Mouse (Mus musculus) left cerebral cortex, postnatal 10 days (tissue): ENCODE results near the gene Ncaph. TPM values are rescaled to one million over a fixed set of nuclear protein-coding genes. Genes with fewer than 3 reads are reported as not detected.
A peak's percentile ranks its signal among the peaks of the same experiment; 100 is the strongest.
"Not testable (repeated sequence)": the region's sequence is repeated elsewhere in the genome, so short reads cannot be mapped to it uniquely, and the experiment has no call there.

ENCODE experiments used
- DNase-seq, 2 experiments: peaks; one replicate each; pipeline ENCODE4 v3.0.0; 2021 to 2022; ENCODE audit warnings: low spot score in 2 of 2, mixed read lengths in 1 of 2; ENCODE audit errors: extremely low spot score in 1 of 2
- intact Hi-C: fragments of 180-260 bp; cut with DNase I; formaldehyde crosslinking; loops from one replicate; pipeline ENCODE4 v1.15.1; 2025
- total RNA-seq, 2 experiments: library from RNA; stranded (reverse); gene quantifications; 2 replicates each; pipeline ENCODE4 v1.2.3; 2021

Gene Ncaph
- 1 to 10 TPM; 6.0 to 6.7 TPM for total RNA-seq

DNA sequence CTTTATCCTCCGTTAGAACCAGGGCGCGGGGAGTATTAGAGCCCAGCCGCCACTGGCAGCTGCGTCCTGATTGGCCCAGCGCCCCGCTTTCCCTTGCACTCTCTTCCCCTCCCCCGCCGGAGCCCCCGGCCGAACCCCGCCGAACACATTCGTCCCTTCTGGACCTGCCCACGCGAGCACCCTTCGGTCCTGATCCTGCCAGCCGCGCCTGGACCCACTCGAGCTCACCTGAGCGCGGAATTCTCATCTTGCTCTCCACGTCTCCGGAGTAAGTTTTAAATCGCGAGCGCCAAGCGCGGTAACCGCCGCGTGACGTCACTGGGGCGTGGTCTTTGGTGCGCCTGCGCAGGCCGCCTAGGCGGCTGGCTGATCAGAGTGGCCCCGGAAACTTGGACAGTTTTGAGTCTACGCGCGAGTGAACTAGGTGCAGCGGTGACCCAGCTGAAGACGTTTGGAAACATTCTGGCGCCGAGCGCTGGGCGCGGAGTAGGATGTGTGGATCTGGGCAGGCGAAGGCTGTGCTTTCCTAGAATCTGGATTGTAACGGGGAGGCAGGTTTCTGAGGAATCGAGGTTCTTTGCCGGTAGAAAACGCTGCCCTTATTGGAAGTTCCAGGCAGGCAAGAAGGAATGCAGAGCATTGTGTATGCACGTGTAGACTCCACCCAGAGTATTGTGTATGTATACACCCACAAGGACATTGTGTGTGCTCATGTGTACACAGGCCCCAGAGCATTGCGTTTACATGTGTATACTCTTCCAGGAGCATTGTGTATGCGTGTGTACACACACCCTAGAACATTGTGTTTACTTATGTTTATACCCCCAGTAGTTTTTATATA is at the start of gene Ncaph:
Ncaph (minus strand) TSS at position 334 of the 841 bp plus-strand sequence.
- peak; percentile 85 to 93 for DNase-seq
- intact Hi-C loops = no loop called here

DNA sequence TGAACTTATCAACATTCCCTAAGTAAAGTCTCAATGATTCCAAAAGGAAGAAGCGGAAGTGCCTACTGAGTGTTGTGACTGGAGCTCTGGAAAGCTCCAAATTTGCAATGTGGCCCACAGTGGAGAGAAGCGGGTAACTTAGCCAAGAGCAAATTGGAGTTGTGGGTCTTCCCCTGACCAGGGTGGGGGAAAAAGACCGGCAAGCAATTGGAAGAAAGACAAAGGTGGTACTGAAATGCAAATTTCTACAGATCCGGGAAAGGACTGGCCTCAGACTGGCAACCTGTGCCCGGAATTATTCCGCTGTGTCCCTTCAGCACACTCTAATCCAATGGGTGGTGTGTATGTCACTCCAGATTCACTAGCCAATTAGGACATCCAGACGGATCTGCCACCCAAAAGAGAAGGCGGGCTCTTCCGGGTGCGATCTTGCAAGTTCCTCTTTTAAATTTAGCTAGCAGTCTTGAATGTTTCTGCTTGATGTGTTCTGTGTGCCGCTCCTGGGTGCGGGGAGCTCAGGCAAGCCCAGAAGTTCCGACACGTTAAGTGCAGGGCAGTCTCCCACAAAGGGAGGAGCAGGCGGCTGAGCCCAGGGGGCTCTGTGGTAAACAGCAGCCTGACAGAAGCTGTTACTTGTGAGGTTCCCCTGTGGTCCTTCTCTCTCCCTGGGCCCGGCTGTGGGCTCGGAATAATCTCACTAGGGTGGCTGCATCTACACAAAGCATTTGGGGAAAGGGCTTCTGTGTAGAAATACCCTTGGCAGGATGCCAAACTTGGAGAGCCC is 49.0 kb upstream of the Ncaph start:
- DNase-seq = peak; percentile 85 to 87
- intact Hi-C loops = no loop called here

DNA sequence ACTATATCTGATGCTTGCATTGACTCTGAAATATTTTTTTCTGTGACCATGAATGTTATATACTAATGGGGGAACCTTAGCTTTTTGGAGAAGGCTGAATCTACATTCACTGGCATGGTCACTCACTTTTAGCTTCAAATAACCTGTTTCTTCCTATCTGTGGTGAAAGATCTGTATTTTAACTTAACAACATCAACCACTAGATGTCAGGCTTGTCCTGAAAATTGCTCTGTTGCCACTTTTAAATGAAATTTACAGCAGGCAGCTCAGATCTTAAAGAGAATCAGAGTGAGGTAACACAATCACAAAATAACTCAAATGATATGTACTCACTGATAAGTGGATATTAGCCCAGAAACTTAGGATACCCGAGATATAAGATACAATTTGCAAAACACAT is 32.5 kb upstream of the Ncaph start:
- intact Hi-C loops = not testable (repeated sequence)
- DNase-seq = peak in 1 of 2 experiments; percentile 60

DNA sequence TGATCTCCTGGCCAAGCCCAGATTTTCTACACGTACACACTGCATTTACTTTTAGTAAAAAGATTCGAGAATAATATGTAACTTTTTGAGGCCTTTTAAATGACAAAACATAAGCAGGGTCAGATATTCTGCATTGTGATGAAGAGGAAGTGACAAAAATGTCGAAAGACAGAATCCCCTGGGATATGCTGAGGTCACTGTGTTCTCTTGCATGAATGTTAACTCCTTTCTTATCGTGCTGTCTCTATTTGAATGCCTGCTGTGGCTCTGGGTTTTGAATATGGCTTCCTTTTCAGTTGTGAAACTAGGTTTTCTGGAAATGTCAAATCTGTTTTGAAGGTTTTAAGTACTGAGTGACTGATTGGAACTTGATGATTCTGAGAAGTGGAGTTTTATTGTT is 31.9 kb upstream of the Ncaph start:
- no peak for DNase-seq
- intact Hi-C loops = loop anchor here (1.0 kb wide), 1 partner anchor 40 kb away; no protein-coding TSS in a partner anchor

DNA sequence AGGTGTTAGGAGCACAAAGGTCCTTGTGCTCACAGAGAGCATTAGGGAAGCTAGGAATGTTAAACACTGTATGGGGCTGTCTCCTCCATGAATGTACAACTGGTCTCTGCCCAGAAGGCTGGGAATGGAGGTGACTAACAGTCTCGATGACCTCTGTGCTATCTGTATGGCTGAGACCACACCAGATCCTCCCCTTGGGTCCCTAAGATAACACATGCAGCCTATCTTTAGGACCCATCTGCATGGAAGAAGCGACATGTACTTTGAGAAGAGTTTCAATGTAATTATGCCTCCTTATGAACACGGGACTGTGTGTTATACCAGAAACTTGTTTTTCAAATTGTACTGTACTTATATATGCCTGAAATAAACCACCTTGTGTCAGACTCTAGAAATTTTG is 11.9 kb upstream of the Ncaph start:
- intact Hi-C loops = no loop called here
- no peak for DNase-seq

DNA sequence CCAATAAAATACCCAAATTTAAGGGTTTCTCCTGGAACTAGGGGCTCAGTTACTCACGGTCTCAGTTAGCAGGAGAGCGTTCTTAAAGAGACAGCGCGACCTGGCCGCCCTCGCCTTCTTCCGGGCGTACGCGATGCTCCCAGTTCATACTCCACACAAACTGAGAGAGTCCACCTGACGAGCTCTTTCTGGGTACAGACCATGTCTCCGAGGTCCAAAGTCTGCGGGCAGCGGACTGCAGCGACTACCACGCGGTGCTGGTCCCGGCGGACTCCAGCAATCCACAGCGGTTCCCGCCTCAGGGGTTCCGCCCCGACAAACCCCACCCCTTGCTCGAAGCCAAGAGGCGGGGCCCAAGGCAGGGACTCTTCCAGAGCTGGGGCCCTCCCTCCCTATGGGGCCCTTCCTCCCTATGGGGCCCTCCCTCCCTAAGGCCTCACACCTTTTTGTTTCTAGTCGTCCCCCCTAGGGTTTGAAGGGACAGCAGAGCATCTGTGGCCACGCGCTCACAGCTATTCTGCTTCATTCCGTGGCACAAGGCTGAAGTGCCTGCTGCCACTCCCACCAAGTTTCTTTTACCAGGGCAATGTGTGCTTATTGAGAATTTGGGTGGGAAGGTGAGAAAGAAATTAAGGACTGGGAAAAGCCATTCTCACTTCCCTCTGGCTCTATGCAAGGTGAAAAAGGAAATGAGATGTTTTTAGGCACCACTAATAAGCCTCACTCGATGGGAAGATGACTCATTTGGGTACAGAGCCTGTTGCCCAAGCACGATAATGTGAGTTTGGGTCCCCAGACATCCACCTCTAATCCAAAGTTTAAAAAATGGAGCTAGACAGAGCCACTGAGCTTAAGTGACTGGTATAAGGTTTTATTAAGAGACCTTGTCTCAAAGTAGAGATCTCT is 9.7 kb upstream of the Ncaph start, which contains the start of gene Itpripl1:
Itpripl1 (minus strand) TSS at position 285 of the 906 bp plus-strand sequence.
- peak; percentile 30 to 84 for DNase-seq
- intact Hi-C loops = no loop called here

DNA sequence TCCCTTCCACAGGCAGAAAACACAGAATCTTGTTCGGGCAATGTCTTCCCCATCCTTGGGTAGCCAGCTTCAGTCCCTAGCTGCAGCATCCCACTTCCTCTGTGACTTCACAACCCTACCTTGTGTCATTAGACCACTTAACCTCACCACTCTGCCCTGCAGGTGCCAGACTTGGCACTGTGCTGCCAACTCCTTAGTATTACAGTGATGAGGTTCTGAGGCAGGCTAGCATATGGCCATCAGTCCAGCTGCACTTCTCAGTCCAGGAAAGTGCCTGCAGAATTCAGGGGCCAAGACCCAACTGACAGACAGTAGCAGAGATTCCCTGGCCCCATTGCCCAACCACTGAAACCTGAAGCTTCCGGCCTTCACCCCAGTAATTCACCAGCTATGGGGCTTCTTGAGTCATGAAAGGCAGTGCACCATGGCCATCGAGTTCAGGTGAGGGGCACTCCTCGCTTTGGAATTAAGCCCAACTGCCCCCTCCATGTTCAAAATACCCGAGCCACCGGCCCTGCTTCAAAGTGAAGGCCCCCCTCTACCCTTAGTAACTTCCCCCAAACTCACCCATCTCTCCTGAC is 8.9 kb upstream of the Ncaph start:
- no peak for DNase-seq
- intact Hi-C loops = no loop called here

DNA sequence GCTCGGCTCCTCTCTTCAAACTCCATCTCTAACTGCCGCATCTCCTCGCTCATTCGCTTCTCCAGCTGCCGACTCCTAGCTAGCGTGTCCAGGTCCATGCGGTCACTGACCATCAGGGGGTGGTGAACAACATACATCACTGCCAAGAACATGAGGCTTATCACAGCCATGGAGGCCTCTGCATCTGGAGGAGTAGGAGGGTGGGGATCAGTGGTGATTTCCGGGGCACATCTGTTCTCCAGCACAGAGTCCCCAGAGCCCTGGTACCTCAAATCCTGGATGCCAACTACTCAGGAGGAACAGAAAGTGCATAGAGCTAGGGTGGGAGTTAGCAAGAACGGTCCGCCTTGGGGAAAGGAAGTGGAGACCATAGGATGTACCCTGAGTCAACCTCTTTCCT is 8.3 kb upstream of the Ncaph start:
- intact Hi-C loops = no loop called here
- DNase-seq = no peak

DNA sequence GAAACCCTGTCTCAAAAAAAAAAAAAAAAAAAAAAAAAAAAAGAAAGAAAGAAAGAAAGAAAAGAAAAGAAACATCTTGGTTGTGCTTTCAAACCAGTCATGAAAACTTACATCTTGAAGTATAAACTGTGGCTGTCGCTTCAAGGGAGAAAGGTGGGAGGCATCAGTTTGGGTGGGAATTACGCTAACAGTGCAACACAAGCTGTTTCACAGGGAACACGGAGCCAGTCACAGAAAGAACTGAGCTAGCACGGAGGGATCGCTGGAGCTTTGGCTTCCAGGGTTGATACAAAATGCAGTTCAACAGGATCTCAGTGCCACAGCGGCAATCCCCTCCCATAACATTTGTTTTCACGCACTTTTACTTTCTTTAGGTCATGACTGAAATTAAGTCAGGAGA is 6.3 kb upstream of the Ncaph start:
- DNase-seq = no peak

DNA sequence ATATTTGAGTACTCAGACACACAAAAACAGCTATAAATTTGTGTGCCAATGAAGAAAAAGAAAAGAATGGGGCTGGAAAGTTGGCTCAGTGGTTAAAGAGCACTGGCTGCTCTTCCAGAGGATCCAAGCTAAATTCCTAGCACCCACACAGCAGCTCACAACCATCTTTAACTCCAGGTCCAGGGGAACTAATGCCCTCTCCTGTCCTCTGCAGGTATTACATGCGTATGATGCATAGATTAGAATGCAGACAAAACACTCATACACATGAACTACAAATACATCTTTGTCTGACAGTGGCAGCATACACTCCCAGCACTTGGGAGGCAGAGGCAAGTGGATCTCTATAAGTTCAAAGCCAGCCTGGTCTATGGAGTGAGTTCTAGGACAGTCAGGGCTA is 5.9 kb upstream of the Ncaph start:
- DNase-seq = no peak
- intact Hi-C loops = no loop called here

More for the DNA sequence above, 6.3 kb upstream of the Ncaph start:
- intact Hi-C loops = no loop called here

DNA sequence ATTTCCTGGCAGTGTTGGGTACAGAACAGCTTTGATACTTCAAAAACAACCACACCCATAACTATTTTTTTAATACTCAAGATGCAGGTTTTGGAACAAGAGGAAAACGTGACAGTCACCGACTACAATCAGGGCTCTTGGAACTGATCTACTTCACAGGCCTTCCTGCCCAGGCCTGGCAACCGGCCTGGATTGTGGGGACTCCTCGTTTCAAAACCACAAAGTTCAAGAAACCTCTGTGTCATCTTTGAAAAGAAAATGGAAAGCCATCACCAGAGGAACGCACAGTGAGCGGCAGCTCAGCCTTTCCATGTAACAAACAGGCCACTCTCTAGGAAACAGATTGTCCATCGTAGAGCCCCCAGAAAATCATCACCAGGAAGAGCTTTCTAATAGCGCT is 5.3 kb upstream of the Ncaph start:
- intact Hi-C loops = no loop called here
- DNase-seq = no peak

DNA sequence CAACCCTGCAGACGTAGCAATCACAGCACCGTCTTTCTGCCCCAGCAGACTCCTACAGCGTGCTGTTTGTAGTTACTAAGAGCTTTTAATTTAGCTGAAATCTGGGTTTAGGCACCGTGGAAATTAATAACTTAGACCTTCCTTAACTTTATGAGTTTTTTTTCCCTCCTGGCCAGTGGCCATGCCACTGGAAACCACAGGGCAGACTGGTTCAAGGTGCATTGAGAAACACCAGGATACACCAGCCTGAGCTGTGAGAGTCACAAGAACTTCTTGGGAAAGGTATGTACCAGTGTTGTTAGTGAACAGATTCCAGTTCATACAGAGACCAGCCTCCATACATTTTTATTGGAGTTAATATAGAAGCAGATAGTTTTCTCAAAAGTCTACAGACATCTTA is 4.7 kb upstream of the Ncaph start:
- DNase-seq = no peak
- intact Hi-C loops = no loop called here

DNA sequence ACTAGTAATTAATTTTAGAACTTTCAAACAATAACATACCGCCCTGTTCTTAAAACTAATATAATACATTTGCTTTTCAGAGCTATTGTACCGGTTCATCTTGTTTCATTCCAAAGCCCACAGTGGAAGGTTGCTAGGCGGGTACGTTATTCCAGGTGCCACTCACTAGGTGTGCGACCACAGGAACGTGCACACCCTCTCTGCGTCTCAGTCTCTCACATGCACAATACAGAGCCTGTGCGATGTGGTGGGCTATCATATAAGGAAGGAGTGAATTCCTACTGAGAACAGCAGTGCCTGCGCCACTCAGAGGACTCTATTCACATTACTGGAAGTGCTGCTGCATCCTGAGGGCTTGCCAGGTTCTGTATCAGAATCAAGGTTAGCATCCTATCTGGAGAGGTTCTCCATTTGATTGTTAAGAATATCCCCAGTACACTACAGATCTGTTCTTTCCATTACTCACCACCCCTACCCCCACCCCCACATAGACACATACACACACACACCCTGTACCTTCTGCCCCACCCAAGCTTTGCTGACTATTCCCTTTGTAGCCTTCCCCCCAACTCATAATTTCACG is 4.2 kb upstream of the Ncaph start:
- DNase-seq = no peak
- intact Hi-C loops = no loop called here

DNA sequence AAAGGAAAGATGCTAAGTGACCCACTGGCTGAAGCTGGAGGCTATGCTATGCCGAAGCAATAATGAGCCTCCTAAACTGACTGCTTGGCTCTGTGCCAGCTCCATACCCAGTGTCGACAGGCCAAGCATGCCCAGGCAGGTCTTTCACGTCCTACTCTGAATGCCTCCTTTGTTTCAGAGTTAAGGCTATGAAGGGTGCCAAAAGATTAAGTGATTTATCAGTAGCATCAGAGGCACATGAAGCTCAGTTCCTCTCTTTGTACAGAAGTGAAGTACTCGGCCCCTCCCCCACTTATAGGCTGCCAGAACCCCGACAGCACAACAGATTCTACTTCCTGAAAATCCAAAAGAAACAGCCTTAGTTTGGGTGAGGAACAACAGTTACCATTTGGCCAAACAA is 3.2 kb upstream of the Ncaph start:
- intact Hi-C loops = no loop called here

DNA sequence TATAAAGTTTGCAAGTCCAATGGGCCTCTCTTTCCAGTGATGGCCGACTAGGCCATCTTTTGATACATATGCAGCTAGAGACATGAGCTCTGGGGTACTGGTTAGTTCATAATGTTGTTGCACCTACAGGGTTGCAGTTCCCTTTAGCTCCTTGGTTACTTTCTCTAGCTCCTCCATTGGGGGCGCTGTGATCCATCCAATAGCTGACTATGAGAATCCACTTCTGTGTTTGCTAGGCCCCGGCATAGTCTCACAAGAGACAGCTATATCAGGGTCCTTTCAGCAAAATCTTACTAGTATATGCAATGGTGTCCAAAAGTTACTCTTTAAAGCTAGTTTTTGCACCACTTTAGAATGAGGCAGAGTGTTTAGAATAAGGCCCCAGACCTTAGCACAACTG is 1.5 kb upstream of the Ncaph start:
- intact Hi-C loops, DNase-seq: not testable (repeated sequence)

More for the DNA sequence above, 3.2 kb upstream of the Ncaph start:
- peak; percentile 36 to 55 for DNase-seq

DNA sequence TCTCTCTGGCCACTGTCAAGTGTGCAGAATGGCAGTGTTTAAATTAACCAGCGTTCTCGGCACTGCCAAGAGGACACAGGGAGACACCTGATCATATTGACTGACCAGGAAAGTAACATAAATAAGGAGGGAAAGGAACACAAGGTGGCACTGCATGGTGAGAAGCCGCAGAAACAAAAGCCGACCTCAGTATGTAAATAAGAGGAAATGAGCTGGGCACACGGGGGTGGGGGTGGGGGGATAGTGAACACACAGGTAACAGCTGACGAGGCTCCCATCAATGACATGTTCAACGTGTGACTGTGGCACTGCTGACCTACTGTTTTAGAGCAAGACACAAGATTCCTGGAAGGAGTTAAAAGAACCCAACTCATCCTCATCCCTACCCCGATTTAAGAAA is 2.4 kb downstream of the Ncaph start:
- intact Hi-C loops = no loop called here

DNA sequence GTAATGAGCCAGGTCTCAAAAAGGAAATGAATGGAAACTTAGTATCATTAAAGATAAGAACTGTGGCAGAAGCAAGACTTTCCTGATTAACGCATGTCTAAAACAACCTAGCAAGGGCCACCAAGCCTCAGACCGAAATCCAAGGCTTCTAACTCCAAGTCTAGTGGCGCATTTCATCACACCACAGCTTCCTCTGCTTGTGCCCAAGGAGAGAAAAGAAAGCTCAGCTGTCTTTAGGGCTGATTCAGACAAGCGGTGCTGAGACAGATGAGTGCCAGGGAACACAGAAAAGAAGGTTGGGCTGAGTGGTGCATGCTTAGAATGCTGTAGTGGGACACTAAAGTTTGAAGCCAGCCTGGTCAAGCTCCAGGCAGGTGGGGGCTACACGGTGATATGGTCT is 4.8 kb downstream of the Ncaph start:
- intact Hi-C loops = no loop called here
- DNase-seq = no peak

More for the DNA sequence above, 2.4 kb downstream of the Ncaph start:
- no peak for DNase-seq

DNA sequence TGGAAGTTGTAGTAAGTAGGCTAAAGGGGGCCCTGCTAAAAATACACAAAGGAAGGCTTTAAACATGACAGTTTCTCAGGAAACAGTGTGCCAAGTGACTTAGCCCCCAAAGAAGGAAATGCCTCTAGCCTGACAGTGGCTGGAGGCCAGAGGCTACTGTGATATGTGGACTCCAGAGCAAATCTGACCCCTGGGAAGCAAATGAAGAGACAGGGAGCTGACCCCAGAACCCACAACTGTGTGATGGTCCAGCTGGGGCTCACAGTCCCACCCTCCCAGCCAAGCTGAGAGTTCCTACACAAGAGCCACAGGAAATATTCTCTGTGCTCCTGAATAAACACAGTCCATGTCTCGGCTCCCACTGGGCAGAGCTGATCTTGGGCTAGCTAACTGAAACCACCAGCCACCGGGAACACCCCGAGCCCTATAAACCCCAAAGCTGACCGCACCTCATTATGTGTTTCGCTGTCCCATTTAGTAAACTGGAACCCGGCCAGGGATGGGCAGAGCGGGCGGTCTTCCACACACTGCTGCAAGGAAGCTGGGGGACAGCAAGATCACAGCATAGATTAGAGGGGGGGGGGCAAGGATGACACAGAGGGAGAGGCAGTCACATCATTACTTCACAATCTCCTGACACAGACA is 12.0 kb downstream of the Ncaph start:
- peak in 1 of 2 experiments; percentile 62 for DNase-seq
- intact Hi-C loops = no loop called here
